Mouse (Mus musculus) urinary bladder, postnatal 4 days (tissue): ENCODE data around the gene St3gal6.
"Not testable (repeated sequence)": the region's sequence is repeated elsewhere in the genome, so short reads cannot be mapped to it uniquely, and the experiment has no call there.

Experiments used
- DNase-seq, 2 experiments: peaks; one replicate each; pipeline ENCODE4 v3.0.0; 2021 to 2022; ENCODE audit warnings: low spot score in 2 of 2

St3gal6 gene

DNA sequence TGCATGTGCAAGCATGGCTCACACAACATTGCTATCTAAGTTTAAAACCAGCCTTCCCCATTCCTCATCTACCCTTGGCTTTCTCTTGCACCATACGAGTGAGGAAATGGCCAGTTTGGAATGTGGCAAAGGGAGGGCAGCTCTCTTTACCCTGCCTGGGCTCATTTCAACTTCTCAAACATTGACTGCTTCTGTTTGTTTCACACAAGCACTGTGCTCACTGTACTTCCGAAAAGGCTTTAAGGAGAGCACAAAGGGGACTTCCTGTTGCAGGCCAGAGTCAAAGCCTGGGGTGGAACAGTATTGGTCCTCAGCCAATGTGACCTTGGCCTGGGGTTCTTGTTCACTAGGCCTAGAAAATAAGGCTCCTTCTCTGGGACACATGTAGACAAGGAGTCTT, 47.7 kb downstream of the St3gal6 start:
- no peak for DNase-seq

DNA sequence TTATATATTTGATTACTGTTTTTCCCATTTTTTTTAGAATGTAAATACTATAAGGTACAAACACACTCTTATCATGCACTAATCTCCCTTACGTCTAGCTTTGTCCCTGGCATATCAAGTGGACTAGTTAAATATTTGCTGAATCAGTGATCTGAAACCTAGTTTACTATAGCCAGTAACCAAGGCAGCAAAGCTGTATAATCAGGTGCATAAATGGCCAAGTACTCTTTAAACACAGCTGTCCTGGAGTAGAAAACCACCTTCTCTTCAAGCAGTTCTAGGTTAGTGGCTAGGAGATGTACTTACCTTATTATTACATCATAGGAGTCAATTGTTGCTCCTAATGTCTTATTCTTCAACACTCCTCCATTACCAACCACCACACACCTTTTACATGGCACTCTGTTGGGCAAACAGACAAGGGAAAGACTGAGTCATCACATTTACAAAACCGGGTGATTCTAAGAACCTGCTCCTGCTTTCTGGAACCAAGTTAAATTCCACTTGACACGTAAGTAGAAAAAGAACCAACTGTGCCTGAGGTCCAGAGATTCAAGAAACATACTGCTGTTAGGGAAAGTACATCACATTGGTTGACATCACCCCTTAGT, 48.4 kb downstream of the St3gal6 start:
- no peak for DNase-seq

DNA sequence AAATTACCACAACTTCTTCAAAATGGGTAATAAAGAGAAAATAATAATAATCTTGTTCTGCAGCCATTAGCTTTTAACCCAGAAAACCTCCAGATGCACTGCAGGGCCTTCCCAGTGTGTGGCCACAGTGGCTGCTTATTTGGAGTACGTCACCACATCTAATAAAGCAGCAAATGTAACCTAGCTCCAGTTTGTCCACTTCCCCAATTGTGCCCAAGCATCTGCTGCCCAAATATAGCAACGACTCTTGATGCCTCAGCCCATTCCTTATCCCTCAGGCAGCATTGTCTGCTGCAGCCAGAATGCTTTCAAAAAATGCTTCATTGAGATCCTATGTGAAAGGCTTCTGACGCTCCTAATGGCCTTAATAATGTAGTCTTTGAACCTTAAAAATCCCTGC, 49.2 kb downstream of the St3gal6 start:
- DNase-seq = no peak

DNA sequence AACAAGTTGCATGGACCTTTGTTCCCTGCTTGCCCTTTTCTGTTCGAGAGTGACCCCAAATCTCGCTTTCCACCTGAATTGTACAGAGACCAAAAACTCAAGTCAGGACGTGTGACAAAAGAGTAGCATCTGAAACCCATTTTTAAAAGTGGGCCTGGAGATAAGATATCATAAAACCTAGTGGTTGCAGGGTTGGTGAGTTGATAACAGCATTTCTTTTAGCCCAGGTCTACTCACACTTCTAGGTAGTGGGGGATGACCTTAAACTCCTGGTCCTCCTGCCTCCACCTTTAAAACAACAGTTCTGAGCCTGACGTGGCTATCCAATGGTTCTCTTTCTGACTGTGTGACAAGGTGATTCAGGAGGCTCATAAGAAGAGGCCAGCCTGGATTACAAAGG, 53.2 kb downstream of the St3gal6 start:
- no peak for DNase-seq

DNA sequence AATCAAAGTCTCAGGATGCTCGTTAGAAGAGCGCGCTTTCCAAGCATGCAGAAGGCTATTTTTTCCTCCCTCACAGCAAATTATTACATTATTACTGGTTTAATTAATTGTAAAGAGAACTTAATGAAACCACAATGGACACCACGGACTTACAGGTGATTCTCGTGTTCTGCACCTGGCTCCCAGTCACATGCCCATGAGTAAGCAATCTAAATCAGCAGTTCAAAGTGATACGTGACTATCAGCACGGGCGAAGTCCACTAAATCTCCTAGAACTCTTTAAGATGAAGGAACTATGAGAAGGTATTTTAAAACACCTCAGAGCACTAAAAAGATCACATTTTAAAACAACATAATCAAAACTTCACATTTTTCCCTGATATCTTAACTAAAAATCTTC, 54.0 kb downstream of the St3gal6 start:
- DNase-seq = no peak

DNA sequence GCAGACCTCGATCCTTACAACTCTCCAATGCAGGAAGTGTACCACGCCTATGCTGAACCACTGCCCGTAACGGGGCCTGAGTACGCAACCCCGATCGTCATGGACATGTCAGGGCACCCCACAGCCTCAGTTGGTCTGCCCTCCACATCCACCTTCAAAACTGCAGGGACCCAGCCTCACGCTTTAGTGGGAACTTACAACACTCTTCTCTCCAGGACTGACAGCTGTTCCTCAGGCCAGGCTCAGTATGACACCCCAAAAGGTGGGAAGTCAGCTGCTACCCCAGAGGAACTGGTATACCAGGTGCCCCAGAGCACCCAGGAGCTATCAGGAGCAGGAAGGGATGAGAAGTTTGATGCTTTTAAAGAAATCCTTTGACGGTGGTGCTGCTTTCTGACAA, 58.6 kb downstream of the St3gal6 start:
- no peak for DNase-seq

DNA sequence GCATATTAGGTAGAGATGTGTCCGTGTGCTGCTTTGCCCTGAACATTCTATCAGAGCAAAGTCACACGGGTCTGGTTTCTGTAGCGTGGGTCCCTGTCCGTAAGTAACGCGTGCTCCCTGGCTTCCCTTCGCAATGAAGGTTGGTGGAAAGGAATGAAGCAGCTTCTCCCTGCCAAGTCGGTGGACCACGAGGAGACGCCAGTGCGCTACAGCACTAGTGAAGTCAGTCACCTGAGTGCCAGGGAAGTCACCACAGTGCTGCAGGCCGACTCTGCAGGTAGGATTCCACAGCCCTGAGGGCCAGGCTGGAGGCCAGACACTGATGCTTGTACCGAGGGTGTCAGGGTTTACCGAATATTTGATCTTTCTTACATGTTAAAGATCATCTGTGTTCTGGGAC, 60.0 kb downstream of the St3gal6 start:
- no peak for DNase-seq

DNA sequence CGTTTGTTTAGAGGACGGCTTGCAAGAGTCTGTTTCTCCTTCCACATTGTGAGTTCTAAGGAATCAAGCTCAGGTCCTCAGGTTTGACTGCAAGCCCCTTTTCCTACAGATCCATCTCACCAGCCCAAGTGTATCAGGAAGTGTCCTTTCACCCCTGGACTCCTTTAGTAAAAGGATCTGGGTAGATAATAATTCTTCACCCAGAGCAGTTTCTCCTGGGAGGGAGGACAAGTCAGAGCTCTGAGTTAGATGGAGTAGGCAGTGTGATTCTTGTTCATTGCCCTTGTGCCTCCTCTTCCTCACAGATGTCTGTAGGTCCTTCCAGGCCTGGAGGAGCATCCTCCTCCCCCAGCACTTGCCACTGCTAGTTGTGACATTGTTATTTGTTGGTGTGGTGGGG, 61.5 kb downstream of the St3gal6 start:
- no peak for DNase-seq

DNA sequence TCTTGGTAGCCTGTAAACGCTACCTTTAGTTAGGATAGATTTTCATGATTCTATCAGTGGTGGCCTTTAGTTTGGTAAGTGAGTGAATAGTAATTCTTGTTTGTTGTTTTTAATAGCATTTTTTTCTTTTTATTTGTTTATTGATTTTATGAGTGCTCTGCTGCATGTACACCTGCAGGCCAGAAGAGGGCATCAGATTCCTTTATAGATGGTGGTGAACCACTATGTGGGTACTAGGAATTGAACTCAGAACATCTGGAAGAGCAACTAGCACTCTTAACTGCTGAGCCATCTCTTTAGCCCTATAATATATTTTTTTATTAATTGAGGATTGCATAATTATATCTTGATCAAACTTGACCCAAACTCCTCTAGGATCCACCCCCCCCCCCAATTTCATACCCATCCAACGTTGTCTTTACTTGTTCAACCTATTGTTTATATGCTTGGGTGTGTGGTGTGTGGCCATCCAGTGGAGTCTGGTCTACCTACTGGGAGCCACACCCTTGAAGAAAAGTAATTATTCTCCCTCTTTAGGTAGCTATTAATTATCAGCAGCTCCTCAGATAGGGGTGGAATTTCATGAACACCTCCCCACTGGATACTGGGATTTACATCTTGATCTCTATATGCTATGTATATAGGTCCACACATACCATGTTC, 62.1 kb downstream of the St3gal6 start:
- no peak for DNase-seq

DNA sequence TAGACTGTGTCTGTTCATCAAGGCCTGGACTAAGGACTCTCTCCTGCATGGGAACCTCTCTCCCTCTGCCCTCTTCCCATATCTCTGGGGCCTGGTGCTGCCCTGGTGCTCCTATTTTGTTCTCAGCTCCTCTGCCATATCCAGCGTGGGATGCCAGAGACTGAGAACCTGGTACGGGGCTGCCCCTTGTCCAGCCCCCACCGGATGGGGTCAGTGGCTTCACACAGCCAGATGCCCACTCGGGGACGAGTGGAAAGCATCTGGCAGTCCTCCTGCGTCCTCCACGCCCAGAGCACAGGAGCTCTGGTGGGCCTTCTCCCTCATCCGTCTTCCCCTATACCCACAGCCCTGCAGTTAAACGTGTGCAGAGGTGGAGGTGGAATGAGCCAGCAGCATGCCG, 63.7 kb downstream of the St3gal6 start:
- DNase-seq = no peak

DNA sequence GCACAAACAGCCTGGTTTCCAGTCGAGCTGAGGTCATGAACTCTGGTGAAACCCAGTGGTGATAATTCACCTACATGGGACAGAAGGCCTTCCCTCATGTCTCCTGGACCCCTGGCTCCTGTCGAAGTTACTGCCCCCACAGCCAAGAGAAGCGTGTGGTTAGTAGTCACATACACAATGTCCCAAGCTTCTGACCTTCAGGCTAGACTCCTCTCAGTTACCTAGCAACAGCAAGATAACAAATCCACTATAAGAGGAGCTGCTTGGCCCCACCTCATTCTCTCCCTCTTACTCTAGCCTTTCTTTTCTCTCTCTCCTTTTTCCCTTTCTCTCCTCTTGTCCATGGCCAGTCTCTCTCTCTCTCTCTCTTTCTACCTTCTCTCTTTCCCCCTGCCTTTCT, 64.1 kb downstream of the St3gal6 start:
- DNase-seq = not testable (repeated sequence)

DNA sequence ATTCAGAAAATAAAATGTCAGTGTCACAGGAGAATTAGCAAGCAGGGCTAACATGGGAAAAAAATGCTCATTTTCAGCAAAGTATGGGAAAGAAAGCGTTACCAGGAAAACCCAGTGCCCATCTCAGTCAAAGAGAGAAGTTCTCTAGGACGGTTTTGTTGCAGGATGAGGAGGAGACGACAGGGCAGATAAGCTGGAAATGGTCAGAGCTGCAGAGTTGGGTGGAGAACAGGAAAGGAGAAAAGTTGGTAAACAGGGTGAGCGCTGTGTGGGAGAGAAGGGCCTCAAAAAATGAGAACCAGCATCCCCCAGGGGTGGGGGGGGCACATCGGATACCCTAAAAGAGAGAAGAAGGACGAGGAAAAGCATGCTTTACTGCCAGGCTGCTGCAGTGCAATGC, 67.1 kb downstream of the St3gal6 start:
- DNase-seq = no peak

DNA sequence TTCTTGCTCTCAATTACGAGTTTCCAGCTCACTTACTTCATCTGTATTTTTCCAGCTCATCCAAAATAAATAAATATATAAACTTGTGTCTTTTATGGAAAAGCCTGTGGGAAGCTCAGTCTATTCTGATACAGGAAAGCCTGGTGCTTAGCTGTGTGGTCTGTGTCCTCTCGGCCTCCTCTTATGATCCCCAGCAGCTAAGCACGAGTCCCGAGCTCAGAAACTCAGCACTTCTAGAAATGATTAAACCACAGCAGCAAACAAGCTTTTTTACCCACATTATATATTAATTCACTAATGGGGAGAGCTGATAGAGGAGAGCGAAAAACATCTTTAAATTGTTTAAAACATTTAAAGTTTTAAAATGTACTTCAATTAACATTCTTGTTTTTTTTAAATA, 67.6 kb downstream of the St3gal6 start:
- DNase-seq = no peak

DNA sequence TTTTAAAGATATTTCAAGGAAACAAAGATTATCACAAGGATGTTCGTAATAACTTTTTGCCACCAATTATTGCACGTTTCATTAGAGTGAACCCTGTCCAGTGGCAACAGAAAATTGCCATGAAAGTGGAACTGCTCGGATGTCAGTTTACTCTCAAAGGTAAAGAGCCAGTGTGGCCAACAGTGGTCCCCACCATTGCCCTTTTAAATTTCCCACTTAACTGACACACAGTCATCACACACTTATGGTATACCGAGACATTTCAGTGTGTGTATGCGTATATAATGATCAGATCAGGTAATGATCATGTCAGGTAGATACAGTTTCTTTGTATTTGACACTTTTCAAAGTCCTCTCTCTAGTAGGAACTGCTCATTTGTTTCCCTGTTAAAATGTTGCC, 68.9 kb downstream of the St3gal6 start:
- no peak for DNase-seq

DNA sequence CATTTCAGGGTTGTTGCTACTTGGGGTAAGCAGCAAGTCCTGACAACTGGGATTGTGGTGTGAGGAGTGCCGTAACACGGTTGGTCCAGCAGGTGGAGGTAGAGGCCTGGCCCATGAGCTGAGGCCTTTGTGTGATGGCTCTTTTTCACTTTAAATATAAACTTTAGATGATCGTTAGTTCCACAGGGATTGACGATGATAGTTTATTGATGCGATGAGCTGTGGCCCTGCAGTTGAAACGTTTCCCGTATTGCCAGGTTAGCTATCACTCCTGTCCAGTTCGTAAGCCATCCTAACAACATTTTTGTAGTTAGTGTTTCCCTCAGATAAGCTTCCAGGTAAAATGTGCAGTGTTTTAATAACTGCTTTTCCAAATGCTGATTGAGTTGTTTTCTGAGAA, 69.4 kb downstream of the St3gal6 start:
- no peak for DNase-seq

DNA sequence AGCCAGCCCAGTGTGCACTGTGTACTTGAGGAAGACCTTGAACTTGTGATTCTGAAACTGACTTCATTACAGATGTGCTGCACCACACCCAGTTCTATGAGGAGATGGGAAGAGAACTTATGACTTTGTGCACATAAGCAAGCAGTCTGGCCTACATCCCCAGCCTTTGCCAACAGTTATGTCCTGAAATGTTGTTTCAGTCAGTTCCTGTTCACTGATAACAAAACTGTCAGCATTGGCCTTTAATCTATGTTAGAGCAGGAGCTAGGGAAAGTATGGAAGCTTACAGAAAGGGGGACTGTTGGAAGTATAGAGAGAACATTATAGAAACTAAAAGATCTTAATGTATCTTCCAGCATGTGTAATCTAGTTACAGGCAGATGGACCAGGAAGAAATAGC, 70.2 kb downstream of the St3gal6 start:
- DNase-seq = no peak

DNA sequence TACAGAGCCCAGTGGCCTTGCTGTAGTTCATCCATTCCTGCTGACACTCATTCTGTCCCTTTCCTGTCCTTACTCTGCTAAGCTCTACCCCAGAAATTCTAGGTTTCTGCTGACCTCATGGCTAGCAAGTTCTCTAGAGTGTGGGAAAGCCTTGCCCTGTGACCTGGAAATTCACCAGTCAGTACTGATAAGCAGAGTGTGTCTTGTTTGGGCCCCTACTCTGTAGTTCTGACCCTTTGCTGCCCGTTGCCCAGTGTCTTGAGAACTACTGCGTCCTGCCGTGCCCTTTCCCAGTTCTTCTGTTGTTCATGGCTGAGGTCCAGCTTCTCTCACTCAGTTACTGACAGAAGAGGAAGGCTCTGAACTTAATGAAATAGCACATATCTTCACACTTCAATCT, 70.9 kb downstream of the St3gal6 start:
- DNase-seq = no peak

DNA sequence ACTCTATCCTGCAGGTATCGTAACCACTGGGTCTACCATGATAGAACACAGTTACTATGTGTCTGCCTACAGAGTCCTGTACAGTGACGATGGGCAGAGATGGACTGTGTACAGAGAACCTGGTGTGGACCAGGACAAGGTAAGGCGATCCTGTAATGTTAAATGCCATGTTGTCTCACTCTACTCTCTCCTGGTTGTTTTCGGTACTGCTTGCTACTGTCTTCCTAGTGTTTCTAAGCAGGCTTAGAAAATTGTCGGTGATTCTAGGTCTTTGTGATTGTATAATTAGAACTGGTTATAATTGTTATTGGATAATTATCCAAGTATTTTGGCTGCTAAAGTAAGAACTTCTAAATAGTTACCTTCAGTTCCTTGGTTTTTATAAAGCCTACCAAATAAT, 72.4 kb downstream of the St3gal6 start:
- DNase-seq = no peak

DNA sequence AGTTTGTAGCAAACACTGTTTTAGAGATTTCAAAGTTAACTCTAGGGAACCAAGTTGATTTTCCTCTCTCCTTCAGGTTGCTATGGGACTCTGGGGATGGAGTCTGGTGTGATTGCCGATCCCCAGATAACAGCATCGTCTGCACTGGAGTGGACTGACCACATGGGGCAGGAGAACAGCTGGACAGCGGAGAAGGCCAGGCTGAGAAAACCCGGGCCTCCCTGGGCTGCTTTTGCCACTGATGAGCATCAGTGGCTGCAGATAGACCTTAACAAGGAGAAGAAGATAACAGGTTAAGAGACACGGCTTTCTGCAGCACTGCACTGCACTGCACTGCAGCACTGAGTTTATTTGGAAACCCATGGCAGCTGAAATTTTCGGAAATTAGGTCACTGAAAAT, 73.4 kb downstream of the St3gal6 start:
- no peak for DNase-seq

DNA sequence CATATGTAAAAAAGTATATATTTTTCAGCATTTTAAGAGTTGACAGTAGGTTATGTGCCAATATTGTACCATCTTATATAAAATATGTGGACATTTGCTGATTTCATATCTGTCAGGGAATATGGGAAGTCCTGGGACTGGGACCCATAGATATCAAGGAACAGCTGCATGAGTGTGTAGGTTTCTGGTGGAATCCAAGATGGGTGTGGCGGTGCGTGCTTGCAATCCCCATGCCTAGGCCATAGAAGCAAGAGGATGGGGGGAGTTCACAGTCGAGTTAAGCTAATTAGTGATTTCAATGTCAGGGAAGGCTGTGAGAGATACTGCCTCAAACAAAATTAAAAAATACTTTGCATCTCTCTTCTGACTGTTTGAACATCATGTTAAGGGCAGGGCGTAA, 75.0 kb downstream of the St3gal6 start:
- no peak for DNase-seq

DNA sequence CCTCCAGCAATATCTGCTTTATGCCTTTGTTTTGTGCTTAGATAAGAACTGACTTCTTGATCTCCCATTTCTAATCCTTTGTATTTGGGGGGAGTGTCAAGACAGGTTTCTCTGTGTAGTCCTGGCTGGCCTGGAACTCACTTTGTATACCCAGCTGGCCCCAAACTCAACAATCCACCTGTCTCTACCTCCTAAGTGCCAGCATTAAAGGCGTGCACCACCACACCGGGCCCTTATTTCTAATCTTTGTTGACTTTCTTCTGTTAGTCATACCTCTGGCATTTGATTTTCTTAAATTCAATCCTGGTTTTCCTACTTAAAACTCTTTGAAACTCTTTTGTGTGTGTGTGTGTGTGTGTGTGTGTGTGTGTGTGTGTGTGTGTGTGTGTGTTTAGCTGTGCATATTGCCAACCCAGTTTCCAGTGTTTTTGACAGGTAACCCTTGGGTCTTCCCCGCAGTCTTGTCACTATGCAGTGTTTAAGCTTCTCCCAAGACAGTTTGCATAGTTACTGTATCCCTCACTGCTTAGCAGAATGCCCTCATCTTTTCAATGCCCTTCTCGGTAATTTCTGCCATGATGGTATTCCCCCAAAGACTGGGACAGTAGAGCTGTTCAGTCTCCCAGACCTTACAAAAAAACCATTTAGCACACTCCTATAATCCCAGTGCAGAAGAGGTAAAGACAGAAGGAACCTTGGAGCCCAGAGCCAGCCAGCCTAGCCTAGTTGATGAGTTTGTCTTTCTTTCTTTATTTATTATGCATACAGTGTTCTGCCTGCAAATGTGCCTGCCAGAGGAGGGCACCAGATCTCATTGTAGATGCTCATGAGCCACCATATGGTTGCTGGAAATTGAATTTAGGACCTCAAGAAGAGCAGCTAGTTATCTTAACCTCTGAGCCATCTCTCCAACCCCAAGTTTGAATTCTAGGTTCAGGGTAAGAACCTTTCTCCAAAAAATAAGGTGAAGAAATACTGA, 77.5 kb downstream of the St3gal6 start:
- DNase-seq = no peak

DNA sequence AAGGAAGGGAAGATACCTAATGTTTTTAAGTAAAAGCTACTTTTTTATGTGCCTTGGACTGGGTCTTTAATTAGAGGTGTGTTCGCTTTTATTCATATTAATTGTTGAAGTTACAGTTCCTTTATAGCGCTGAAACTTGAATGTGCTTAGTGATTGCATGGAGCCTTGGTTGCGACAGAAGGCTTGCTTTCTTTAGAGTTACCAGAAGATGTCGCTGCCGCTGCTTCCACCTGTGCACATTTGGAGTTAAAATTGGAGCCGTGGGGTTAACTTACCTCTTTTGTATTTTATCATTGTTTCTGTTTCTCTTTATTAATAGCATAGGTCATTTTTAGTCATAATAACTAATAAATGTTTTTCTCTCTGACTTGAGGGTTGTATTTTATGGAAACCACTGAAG, 79.3 kb downstream of the St3gal6 start:
- DNase-seq = no peak

DNA sequence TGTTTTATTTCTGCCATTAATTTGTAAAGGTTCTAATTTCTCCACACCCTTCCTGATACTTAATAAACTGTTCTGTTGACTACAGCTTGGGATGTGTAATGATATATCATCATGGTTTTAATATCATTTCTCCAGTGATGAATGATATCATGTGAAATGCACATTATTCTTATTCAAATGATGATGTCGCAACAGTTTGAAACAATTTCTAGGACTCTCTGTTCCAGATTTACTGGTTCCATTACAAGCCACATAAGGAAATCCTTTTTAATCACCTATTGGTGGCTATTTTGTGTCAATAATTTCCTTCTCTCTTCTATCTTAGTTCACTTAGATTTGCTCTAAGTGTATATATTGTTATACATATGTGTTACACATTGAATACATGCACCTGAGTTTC, 91.7 kb downstream of the St3gal6 start:
- DNase-seq = no peak
